Mouse (Mus musculus): ENCODE measurements at regions not wholly inside any gene's neighbourhood (a gene's known extent, or its start where the extent isn't known, plus 50 kb on each side); places are given as distances from the start of the nearest gene placed in this dataset.

DNA sequence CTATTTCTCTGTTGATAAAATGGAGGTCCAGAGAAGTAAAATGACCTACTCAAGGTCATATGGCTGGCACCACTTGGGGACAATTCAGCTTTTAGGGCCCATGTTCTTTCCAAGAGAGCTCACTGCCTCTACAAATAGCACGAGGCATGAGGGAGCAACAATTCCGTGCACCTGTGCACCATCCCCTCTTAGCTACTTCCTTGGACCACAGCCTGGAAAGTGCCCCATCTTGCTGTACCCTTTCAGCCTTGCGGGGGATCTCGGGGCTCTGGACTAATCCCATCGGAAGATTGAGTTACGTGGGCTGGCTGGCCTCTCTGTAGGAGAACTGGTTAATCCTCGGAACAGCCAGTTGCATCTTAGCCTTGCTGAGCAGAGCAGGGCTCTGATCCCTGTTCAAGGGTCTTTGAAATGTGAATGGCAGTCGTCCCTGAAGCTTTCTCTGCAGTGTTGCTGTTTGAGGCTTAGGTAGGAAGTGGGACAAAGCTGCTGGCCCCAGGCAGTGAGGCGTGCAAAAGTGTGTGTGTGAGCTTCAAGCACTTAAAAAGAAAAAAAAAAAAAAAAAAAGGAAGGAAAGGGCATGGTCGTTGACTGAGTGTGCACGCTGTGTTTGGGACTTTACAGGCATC, 133.8 kb downstream of the Plpp3 start:
- no peak for DNase-seq (ENCODE audit: low read depth, low spot score)
- H3K4me1 ChIP-seq (ENCODE audit: control insufficient read depth in 1 of 2, insufficient read depth in 2 of 2, low read length in 2 of 2), result no peaks in the 10 kb centered on the region
- no peak for TF ChIP-seq ZKSCAN1 (IDR thresholded peaks at IDR 0.05; ENCODE audit: low read depth, low read length)
- TF ChIP-seq ZNF384 (IDR thresholded peaks at IDR 0.05; ENCODE audit: low read depth, low read length), result no peak
- no peak for TF ChIP-seq MAZ (IDR thresholded peaks at IDR 0.05; ENCODE audit: low read depth, low read length)
- no peak for TF ChIP-seq MAFK (IDR thresholded peaks at IDR 0.05; ENCODE audit: borderline replicate concordance, low read depth, low read length)
- no peak for TF ChIP-seq NRF1 (IDR thresholded peaks at IDR 0.05; ENCODE audit: insufficient read depth, low read depth, low read length, poor library complexity, severe bottlenecking)
- TF ChIP-seq TBP (IDR thresholded peaks at IDR 0.05; ENCODE audit: low read depth, low read length), result no peak
- TF ChIP-seq ZMIZ1 (IDR thresholded peaks at IDR 0.05; ENCODE audit: low read depth, low read length), result no peak
- TF ChIP-seq CHD1 (IDR thresholded peaks at IDR 0.05; ENCODE audit: low read depth, low read length), result no peak
- no peak for TF ChIP-seq EP300 (IDR thresholded peaks at IDR 0.05; ENCODE audit: low read depth in 1 of 2, low read length in 2 of 2)
- no peak for TF ChIP-seq SMC3 (IDR thresholded peaks at IDR 0.05; ENCODE audit: low read depth, low read length)
- TF ChIP-seq JUND (IDR thresholded peaks at IDR 0.05; ENCODE audit: low read depth, low read length), result no peak
- no peak for TF ChIP-seq HCFC1 (IDR thresholded peaks at IDR 0.05; ENCODE audit: low read depth, low read length)
- no peak for TF ChIP-seq GABPA (IDR thresholded peaks at IDR 0.05; ENCODE audit: low read depth, low read length)
- TF ChIP-seq GATA1 (IDR thresholded peaks at IDR 0.05; ENCODE audit: low read depth, low read length), result no peak
- no peak for TF ChIP-seq NELFE (IDR thresholded peaks at IDR 0.05; ENCODE audit: low read depth, low read length)
- TF ChIP-seq TAL1 (IDR thresholded peaks at IDR 0.05; ENCODE audit: low read length), result no peak
- no peak for TF ChIP-seq POLR2A (IDR thresholded peaks at IDR 0.05; ENCODE audit: control insufficient read depth in 1 of 2, insufficient read depth in 1 of 2, low read depth in 1 of 2, low read length in 2 of 2, poor library complexity in 1 of 2)

GRCm38 (mm10) chr4:105291503-105291902, 134.4 kb downstream of the Plpp3 start:
- DNase-seq (ENCODE audit: low read depth, low spot score), result no peak
- Histone ChIP-seq H3K4me1 (ENCODE audit: control insufficient read depth in 1 of 2, insufficient read depth in 2 of 2, low read length in 2 of 2) (no peaks in the 10 kb centered on the region), H3K9ac (ENCODE audit: control insufficient read depth, low read depth, low read length, poor library complexity, severe bottlenecking) (no peak overlapping the region), H3K4me3 (ENCODE audit: control insufficient read depth in 1 of 2, insufficient read depth in 1 of 2, low read depth in 2 of 2, low read length in 2 of 2) (no peak overlapping the region), H3K9me3 (replicated peaks; ENCODE audit: insufficient read depth, low read length) (no peaks in the 10 kb centered on the region), H3K27me3 (ENCODE audit: control insufficient read depth in 1 of 2, insufficient read depth in 2 of 2, low read length in 2 of 2) (no peaks in the 10 kb centered on the region), H3K36me3 (ENCODE audit: control insufficient read depth in 1 of 2, insufficient read depth in 2 of 2, low read length in 2 of 2) (no peaks in the 10 kb centered on the region), H3K27ac (ENCODE audit: control insufficient read depth, low read depth, low read length) (no peak overlapping the region), H3K79me2 (ENCODE audit: control insufficient read depth, insufficient read depth, low read length, poor library complexity) (no peaks in the 10 kb centered on the region)
- TF ChIP-seq MAX (IDR thresholded peaks at IDR 0.05; ENCODE audit: low read length), result no peak
- no peak for TF ChIP-seq EP300 (IDR thresholded peaks at IDR 0.05; ENCODE audit: low read depth in 1 of 2, low read length in 2 of 2)
- no peak for TF ChIP-seq CHD1 (IDR thresholded peaks at IDR 0.05; ENCODE audit: low read depth, low read length)
- no peak for TF ChIP-seq ELF1 (IDR thresholded peaks at IDR 0.05; ENCODE audit: low read depth, low read length)
- TF ChIP-seq POLR2AphosphoS5 (IDR thresholded peaks at IDR 0.05; ENCODE audit: borderline replicate concordance, low read depth, low read length), result no peak
- TF ChIP-seq SMC3 (IDR thresholded peaks at IDR 0.05; ENCODE audit: low read depth, low read length), result no peak
- no peak for TF ChIP-seq JUND (IDR thresholded peaks at IDR 0.05; ENCODE audit: low read depth, low read length)
- TF ChIP-seq NELFE (IDR thresholded peaks at IDR 0.05; ENCODE audit: low read depth, low read length), result no peak
- TF ChIP-seq GABPA (IDR thresholded peaks at IDR 0.05; ENCODE audit: low read depth, low read length), result no peak

More for the DNA sequence above, 133.8 kb downstream of the Plpp3 start:
- no peaks in the 10 kb centered on the region for H3K36me3 ChIP-seq (ENCODE audit: control insufficient read depth in 1 of 2, insufficient read depth in 2 of 2, low read length in 2 of 2)
- no peak overlapping the region for H3K9ac ChIP-seq (ENCODE audit: control insufficient read depth, low read depth, low read length, poor library complexity, severe bottlenecking)
- H3K4me3 ChIP-seq (ENCODE audit: control insufficient read depth in 1 of 2, insufficient read depth in 1 of 2, low read depth in 2 of 2, low read length in 2 of 2), result no peak overlapping the region
- no peaks in the 10 kb centered on the region for H3K9me3 ChIP-seq (replicated peaks; ENCODE audit: insufficient read depth, low read length)
- no peak overlapping the region for H3K27ac ChIP-seq (ENCODE audit: control insufficient read depth, low read depth, low read length)
- no peaks in the 10 kb centered on the region for H3K79me2 ChIP-seq (ENCODE audit: control insufficient read depth, insufficient read depth, low read length, poor library complexity)
- no peaks in the 10 kb centered on the region for H3K27me3 ChIP-seq (ENCODE audit: control insufficient read depth in 1 of 2, insufficient read depth in 2 of 2, low read length in 2 of 2)
